Mouse (Mus musculus) layer of hippocampus, postnatal 25 days (tissue): ENCODE measurements around the gene Dlg2. TPM values are rescaled to one million over a fixed set of nuclear protein-coding genes. Genes with fewer than 3 reads are reported as not detected.

Experiments
- DNase-seq, 2 experiments: peaks; one replicate each; pipeline ENCODE4 v3.0.0; 2022; ENCODE audit warnings: mixed read lengths in 2 of 2, low spot score in 1 of 2; ENCODE audit errors: extremely low spot score in 1 of 2
- total RNA-seq, 2 experiments: library from RNA; stranded (reverse); gene quantifications; 2 replicates each; pipeline ENCODE4 v1.2.3; 2021

Dlg2 gene
- total RNA-seq, 2 experiments from 2014 or later = 264 to 282 TPM

DNA sequence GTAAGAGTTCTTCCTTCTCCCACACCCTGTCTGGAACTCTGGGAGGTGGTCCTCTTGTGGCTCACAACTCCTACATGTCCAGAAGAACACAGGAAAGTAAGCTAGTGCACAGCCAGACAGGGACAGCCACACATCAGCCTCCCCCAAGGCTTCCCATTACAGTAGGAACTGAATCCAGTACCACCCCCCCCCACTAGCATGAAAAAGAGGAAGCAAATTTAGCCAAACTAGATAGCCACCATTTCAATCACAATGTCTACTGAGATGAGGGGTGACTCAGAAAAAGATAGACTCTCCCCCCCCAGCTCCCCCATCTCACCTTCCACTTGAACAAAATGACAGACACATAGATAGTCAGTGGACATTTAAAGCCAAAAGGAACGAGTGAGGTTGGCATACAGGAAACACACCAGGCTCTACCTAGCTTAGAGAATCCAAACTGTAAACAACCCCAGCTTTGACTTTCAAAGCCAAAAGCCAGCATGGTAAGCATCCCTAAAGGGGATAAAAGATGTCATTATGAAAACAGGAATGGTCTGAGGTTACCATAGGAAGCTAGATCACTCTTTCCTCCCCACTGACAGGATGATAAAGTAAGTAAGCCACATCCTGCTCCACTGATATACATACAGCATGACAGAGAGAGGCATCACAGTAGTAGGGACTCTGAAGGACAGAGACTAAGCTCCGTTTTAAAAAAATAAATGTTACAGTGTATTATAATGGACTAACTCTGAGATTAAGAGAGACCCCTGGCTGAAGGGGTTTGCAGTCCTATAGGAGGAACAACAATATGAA is 1986.8 kb downstream of the Dlg2 start:
- no peak for DNase-seq

- no peak for DNase-seq
Observed at GRCm38 (mm10) chr7:92464290-92464689, 1987.8 kb downstream of the Dlg2 start.

- DNase-seq = no peak
Observed at GRCm38 (mm10) chr7:92479143-92479542, 2002.7 kb downstream of the Dlg2 start.

- DNase-seq = no peak
Observed at GRCm38 (mm10) chr7:92479748-92480147, 2003.3 kb downstream of the Dlg2 start.

DNA sequence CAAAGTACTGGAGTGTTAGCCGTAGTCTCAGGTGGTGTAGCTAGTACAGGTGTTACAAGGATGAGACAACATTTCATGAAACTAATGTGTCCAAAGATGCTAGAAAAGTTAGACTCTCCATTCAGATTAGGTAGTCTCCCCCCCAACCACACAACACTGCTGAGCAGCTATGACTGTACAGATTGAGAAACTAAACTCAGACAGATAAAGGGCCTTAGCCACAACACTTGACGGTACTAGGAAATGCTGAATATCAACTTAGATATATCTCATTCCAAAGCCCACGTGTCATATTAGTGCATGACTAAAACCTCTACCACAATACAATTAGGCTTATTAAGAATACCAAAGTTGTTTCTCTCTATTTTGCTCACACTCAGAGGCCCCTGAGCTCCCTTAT is 2006.9 kb downstream of the Dlg2 start:
- DNase-seq = no peak

DNA sequence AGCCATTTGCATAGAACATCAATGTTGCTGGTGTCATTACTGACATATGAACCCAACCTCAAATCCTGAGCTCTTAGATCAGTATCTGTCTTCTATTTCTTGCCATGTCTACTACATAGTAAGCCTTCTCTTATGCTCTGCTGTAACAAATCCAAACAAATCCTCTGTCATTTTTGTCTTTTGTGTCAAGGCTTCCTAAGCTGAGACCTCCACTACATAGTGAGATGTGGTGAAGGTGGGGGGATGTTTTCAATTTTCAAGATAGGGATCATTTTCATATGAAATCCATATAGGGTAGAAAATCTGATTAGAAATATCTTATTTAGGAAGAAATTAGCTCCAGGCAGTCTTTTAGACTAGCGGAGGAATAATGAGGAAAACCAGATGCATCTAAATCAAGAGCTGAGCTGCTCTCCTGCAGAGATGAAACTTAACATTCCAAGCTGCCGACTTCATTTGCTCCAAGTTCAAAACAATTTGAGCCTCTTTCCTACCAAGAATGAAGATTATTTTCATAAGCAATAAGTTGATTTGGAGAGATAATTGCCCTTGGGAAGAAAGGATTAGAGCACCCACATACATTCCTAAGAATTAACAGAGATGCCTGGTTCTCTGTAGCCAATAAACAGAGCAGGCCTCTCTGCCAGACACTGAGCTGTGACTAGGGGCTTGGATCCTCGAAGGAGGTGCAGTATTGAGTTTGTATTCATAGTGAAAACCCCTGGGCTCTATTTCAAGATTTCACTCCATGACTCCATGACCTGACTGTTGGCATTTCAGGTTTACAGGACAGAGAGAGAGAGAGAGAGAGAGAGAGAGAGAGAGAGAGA is 2009.6 kb downstream of the Dlg2 start:
- no peak for DNase-seq

DNA sequence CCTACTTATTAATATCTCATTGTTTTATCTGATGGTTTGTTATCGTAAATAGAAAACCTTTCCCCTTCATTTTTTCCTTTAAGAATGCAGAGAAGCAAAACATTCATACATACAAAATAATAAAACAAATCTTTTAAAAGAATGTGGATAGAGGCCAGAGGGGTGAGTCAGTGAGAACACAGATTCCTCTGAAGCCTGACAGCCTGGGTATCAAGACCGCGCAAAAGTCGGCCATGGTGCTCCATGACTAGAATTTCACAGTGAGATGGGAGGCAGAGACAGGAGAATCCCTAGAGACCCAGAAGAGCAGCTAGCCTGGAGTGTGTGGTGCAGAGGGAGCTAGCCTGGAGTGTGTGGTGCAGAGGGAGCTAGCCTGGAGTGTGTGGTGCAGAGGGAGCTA is 2010.4 kb downstream of the Dlg2 start:
- no peak for DNase-seq

DNA sequence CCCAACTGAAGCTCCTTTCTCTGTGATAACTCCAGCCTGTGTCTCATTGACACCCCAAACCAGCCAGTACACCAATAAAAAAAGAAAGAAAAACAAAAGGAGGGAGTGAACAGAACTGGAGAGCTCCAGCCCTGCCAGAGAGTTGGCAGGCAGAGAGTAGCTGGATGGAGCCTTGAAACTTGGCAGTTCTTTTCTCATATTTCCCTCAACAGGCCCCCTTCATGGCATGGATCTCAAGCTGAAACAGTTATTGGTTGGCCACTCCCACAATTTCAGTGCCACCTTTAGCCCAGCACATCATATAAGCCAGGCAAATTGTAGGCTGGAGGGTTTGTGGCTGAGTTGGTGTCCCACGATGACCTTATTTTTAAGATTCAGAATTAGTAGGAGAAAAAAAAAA is 2015.8 kb downstream of the Dlg2 start:
- DNase-seq = no peak

DNA sequence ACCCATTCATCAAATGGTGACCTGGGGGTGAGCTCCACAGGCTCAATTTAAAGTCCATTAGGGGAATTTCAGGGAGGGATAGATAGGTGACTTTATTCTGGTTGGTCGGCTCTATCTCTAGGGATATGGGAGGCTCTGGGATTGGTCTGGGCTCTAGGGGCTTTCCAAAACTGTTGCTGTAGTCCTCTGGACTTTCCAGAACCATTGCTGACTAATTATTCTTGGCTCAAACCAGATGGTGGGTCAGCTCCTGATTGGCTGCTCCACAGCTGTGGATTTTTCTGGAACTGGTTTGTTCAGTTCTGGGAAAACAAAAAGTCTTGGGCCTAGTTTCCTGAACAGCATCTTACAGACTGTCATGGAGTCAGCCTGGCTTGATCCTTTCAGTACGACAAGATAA is 2017.0 kb downstream of the Dlg2 start:
- no peak for DNase-seq

Other genes starting within 250 kb of the Dlg2 start
- not detected for gene Ccdc83, start 210.9 kb upstream of the Dlg2 start, total RNA-seq
- 10 to 100 TPM; 40.4 to 49.5 TPM for gene Sytl2, start 174.4 kb upstream of the Dlg2 start, total RNA-seq
- under 1 TPM; 0.40 to 0.69 TPM for gene Ccdc89, start 50.1 kb upstream of the Dlg2 start, total RNA-seq
- gene Crebzf, start 33.9 kb upstream of the Dlg2 start, total RNA-seq = 10 to 100 TPM; 70.3 to 88.1 TPM
- gene Tmem126a, start 19.4 kb upstream of the Dlg2 start, total RNA-seq = 10 to 100 TPM; 39.7 to 43.9 TPM
- gene Tmem126b, start 671 bp upstream of the Dlg2 start, total RNA-seq = 10 to 100 TPM; 23.9 to 24.8 TPM